Mouse (Mus musculus) heart, embryonic 14.5 days (tissue): ENCODE results near the gene Trpd52l3. TPM values are rescaled to one million over a fixed set of nuclear protein-coding genes. Genes with fewer than 3 reads are reported as not detected.
"Not testable (repeated sequence)": the region's sequence is repeated elsewhere in the genome, so short reads cannot be mapped to it uniquely, and the experiment has no call there.

Source experiments
- ATAC-seq: fragments of 200-750 bp; cut with Nextera tagmentation; 2 replicates; pipeline ENCODE4 v1.8.0; 2017; ENCODE audit warnings: low read depth, moderate TSS enrichment; ENCODE audit not compliant: insufficient number of reproducible peaks, insufficient read depth, low FRiP score
- H3K27ac ChIP-seq, 2 experiments: fragments of 200-500 bp in 1 of 2; fragments of 300-500 bp in 1 of 2; sonication (generic) in 1 of 2; replicated peaks in 1 of 2; 2 replicates each; pipeline ENCODE4 v1.5.1; 2012 to 2014; ENCODE audit warnings: low read depth in 2 of 2, low read length in 2 of 2, control low read depth in 1 of 2, mild to moderate bottlenecking in 1 of 2, mixed read lengths in 1 of 2; ENCODE audit not compliant: control insufficient read depth in 1 of 2, insufficient read depth in 1 of 2
- H3K27me3 ChIP-seq: fragments of 300-500 bp; sonication (generic); 2 replicates; pipeline ENCODE4 v1.6.1; 2014; ENCODE audit warnings: mild to moderate bottlenecking, low read length, control low read depth; ENCODE audit not compliant: control insufficient read depth, insufficient read depth
- H3K36me3 ChIP-seq: fragments of 300-500 bp; sonication (generic); 2 replicates; pipeline ENCODE4 v1.6.1; 2014; ENCODE audit warnings: mild to moderate bottlenecking, control low read depth, low read length, mixed read lengths; ENCODE audit not compliant: control insufficient read depth, insufficient read depth
- H3K4me1 ChIP-seq, 2 experiments: fragments of 200-500 bp in 1 of 2; fragments of 300-500 bp in 1 of 2; sonication (generic) in 1 of 2; 2 replicates each; pipeline ENCODE4 v1.6.1; 2012 to 2014; ENCODE audit warnings: low read length in 2 of 2, control low read depth in 1 of 2, mixed read lengths in 1 of 2; ENCODE audit not compliant: control insufficient read depth in 2 of 2, insufficient read depth in 2 of 2
- H3K4me2 ChIP-seq: fragments of 300-500 bp; sonication (generic); 2 replicates; pipeline ENCODE4 v1.6.1; 2014; ENCODE audit warnings: mild to moderate bottlenecking, low read length
- H3K4me3 ChIP-seq, 2 experiments: fragments of 200-500 bp in 1 of 2; fragments of 300-500 bp in 1 of 2; sonication (generic) in 1 of 2; 2 replicates each; pipeline ENCODE4 v1.5.1; 2012 to 2014; ENCODE audit warnings: low read length in 2 of 2, mild to moderate bottlenecking in 2 of 2, control low read depth in 1 of 2, low read depth in 1 of 2, moderate library complexity in 1 of 2; ENCODE audit not compliant: control insufficient read depth in 1 of 2, insufficient read depth in 1 of 2
- H3K9ac ChIP-seq: fragments of 300-500 bp; sonication (generic); 2 replicates; pipeline ENCODE4 v1.6.1; 2014; ENCODE audit warnings: mild to moderate bottlenecking, low read length
- H3K9me3 ChIP-seq: fragments of 300-500 bp; sonication (generic); 2 replicates; pipeline ENCODE4 v1.6.1; 2016; ENCODE audit warnings: low read length, control low read depth; ENCODE audit not compliant: control insufficient read depth
- WGBS: fragments of 180-500 bp; shearing (Covaris S2); extraction: QIAGEN DNeasy Blood & Tissue Kit; methylation state at CpG from one replicate; pipeline ENCODE4 v1.1.7; 2014; 5-methylcytosine and 5-hydroxymethylcytosine counted together
- polyA plus RNA-seq: library from polyadenylated mRNA; unstranded; fragments of >200 nt; fragmentation: Nextera tagmentation; extraction: Ambion mirVana; gene quantifications from 2 replicates; pipeline ENCODE4 v1.2.1, GENCODE M21; 2014

Gene Trpd52l3
- polyA plus RNA-seq, 1 experiment from 2014 or later: not detected

DNA sequence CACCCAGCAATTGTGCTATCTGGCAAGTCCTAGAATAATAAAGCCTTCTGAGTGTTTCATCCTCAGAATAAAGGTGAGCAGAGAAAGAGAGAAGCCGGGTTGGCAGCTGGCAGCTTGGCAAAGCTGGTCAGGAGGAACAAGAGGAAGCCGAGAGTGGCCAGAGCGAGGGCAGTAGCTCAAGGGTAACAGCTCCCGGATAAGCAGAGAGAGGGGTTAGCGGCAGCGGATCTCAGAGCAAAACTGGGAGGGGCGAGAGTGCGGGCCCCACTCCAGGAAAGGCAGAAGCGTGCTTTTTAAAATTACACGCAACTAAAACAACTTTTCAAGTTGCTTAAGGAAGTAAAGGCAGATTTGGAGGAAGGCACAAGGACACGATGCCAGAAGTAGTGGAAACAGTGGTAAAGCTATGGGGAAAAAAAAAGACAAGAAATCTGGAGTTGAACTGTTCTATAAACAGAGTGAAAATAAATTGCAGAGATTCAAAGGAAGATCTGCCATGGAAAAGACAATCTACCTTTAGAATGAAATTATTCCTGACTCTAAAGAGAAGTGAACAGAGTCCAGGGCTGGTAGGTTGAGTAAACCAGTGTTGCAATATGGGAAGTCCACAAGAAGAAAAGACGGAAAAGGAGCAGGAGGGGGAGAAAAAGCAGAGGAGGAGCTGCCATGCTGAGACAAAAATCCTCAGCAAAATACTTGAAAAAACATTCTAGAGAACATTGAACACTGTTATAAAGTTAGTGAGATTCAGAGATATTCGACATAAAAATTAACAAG is 7.1 kb downstream of the Trpd52l3 start:
- Histone ChIP-seq H3K36me3 (no peaks in the 10 kb centered on the region), H3K27me3 (no peaks in the 10 kb centered on the region), H3K27ac (no peak overlapping the region), H3K9me3 (no peaks in the 10 kb centered on the region), H3K4me1 (peaks cover 0 to 3% of the 10 kb centered on the region in 2 experiments; a peak in 1 of 4 replicates), H3K4me2 (peak overlapping the region; percentile 21), H3K4me3 (no peak overlapping the region), H3K9ac (no peak overlapping the region)
- ATAC-seq: no peak
- 57% methylated on average over 13 of the region's 13 CpGs for WGBS

DNA sequence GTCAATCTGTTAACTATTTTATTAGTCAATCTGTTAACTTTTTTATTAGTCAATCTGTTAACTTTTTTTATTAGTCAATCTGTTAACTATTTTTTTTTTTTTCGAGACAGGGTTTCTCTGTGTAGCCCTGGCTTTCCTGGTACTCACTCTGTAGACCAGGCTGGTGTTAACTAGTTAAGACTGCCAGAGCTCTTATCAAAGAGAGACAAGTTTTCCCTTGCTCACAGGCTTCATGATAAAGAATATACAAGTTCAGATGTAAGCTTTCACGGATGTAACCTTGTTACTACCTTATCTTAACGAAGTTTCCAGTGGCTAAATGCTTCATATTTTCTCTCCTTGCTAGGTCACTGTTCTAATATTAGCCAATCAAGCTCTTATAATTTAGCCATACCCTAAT is 10.7 kb downstream of the Trpd52l3 start:
- Histone ChIP-seq H3K4me3 (no peak overlapping the region), H3K27ac (no peak overlapping the region), H3K9ac (no peak overlapping the region), H3K9me3 (no peaks in the 10 kb centered on the region), H3K4me2 (no peak overlapping the region), H3K4me1 (peaks cover 0 to 3% of the 10 kb centered on the region in 2 experiments; a peak in 1 of 4 replicates), H3K27me3 (no peaks in the 10 kb centered on the region), H3K36me3 (no peaks in the 10 kb centered on the region)
- WGBS: 51% methylated on average over 3 of the region's 3 CpGs
- ATAC-seq: no peak

DNA sequence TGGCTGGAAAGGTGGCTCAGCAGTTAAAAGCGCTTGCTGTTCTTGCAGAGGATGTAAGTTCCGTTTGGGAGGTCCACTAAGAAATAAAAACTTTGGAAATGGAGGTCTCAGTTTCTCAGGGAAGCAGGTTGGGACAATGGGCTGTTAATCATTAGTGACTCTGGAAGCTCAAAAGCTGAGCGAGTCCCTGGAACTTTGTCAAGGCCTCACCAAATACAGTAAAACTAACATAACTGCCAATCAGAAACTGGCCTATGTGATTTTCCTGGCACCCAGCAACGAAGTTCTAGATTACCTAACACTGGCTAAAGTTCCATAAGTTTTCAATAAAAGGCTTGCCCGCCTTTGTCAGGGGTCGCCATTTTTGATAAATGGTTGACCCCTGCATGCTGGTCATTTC is 12.6 kb downstream of the Trpd52l3 start:
- peaks cover 0 to 3% of the 10 kb centered on the region in 2 experiments; a peak in 1 of 4 replicates for H3K4me1 ChIP-seq
- H3K9me3 ChIP-seq: no peaks in the 10 kb centered on the region
- H3K4me2 ChIP-seq: no peak overlapping the region
- no peak overlapping the region for H3K27ac ChIP-seq
- no peak overlapping the region for H3K4me3 ChIP-seq
- H3K9ac ChIP-seq: no peak overlapping the region
- no peak for ATAC-seq
- no peaks in the 10 kb centered on the region for H3K36me3 ChIP-seq
- 80% methylated on average over 6 of the region's 6 CpGs for WGBS
- no peaks in the 10 kb centered on the region for H3K27me3 ChIP-seq

DNA sequence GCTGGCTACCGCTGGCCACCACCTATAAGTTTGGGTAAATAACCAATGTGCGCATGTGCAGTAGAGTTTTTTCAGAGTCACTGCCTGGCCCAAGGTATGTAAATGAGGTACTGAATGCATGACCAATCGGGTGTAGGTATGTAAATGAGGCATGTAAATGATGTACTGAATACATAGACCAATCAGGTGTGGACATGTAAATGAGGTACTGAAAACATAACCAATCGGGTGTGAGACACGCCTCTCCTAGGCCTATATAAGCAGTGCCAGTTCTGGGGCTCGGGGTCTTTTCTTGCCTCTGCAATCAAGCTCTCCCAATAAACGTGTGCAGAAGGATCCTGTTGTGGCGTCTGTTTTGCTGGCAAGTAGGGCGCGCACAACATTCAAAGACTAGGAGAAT is 19.8 kb downstream of the Trpd52l3 start:
- not testable (repeated sequence) for H3K4me3 ChIP-seq, H3K9me3 ChIP-seq, H3K36me3 ChIP-seq, ATAC-seq, H3K4me2 ChIP-seq, H3K27me3 ChIP-seq, H3K4me1 ChIP-seq, H3K9ac ChIP-seq, H3K27ac ChIP-seq
- 91% methylated on average over 10 of the region's 10 CpGs for WGBS

DNA sequence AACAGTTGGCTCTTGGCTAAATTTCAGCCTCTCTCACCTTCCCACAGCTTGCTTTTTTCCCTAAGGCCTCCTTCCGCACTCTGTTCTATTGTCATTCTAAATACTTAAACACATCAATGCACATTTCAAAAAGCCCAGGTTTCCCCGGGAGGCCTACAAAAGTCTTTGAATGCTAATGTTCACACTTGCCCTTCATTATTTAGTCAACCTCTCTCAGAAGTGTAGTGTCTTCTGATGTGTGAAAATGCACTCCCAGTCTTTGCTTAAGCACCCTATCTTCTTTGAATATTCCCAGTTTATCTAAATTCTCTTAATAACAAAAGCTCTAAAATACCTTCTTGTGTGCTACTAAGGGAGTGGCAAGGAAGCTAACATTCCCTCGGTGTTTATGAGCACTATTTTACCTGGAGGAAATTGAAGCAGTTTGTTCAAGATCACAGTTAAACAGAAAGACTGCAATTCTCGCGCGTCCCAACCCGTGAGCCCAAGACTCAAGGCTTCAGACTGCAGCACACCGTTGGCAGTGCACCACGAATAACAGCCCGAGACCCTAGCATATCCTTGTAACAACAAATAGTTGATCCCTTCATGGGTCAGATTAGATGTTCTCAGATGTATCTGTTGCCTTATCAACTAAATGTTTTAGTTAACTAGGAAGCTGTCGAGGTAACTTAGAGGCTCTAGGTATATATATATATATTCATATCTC is 25.6 kb downstream of the Trpd52l3 start:
- peak overlapping the region in 1 of 2 experiments; percentile 95; a peak in 1 of 4 replicates for H3K27ac ChIP-seq

DNA sequence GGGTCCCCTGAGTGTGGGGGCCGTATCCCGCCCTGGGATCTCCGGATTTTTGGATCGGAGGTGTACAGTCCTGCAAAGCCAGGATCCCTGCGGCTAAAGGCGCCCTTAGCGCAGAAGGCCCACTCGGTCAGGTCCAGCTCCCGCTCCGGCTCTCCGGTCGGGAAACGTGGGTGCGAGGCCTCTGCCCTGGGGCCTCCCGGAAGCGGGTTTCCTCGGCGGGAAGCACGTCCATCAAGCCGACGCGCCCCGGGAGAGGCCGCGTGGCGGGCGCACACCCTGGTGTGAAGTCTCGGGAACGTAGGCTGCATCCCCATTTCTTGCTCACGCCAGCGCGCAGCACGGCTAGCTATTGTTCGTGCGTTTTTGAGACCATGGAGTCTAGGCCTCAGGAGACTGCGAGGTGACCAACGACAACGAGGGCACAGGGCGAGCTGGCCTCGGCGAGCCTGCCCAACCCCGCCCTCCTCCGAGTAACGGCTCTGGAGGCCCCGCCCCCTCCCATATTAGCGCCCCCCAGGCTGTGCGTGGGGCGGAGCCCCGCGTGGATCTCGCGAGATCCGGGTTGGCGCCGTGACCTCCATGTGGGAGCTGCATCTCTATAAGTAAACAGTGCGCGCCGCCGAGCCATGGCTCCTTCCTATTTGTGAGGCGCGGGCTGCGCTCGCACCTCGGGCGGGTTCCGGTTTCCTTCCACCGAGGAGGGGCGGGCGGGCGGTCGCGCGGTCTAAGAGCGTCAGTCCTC is 26.5 kb downstream of the Trpd52l3 start, which contains the start of gene Uhrf2:
Gene Uhrf2 (plus strand): TSS at position 620 of the 742 bp plus-strand sequence.
- 3% methylated on average over 71 of the region's 74 CpGs for WGBS
- H3K36me3 ChIP-seq: no peaks in the 10 kb centered on the region
- no peaks in the 10 kb centered on the region for H3K27me3 ChIP-seq

More for the DNA sequence above, 25.6 kb downstream of the Trpd52l3 start:
- H3K4me3 ChIP-seq: peak overlapping the region in 1 of 2 experiments; percentile 94; a peak in 1 of 4 replicates
- H3K9ac ChIP-seq: no peak overlapping the region
- H3K4me1 ChIP-seq: peaks cover 0 to 13% of the 10 kb centered on the region in 2 experiments; a peak in 3 of 4 replicates
- no peaks in the 10 kb centered on the region for H3K9me3 ChIP-seq
- H3K4me2 ChIP-seq: peak overlapping the region; percentile 86
- 53% methylated on average over 11 of the region's 11 CpGs for WGBS
- ATAC-seq: no peak
- no peaks in the 10 kb centered on the region for H3K27me3 ChIP-seq
- H3K36me3 ChIP-seq: no peaks in the 10 kb centered on the region

More for the DNA sequence above, 26.5 kb downstream of the Trpd52l3 start, which contains the start of gene Uhrf2:
- peak within 1 kb of the TSS; percentile 94 to 99 for H3K4me3 ChIP-seq
- H3K9ac ChIP-seq: peak within 1 kb of the TSS; percentile 99
- peak within 1 kb of the TSS; percentile 86 for H3K4me2 ChIP-seq
- H3K27ac ChIP-seq: peak within 1 kb of the TSS; percentile 93 to 95
- H3K9me3 ChIP-seq: no peaks in the 10 kb centered on the region
- peak; percentile 96 for ATAC-seq
- peaks cover under 1 to 21% of the 10 kb centered on the region in 2 experiments for H3K4me1 ChIP-seq
